Mouse (Mus musculus) activated CD4-positive, CD25-positive, alpha-beta regulatory T cell, adult 4 months (primary cell): Measurements from ENCODE around the gene Fnip2. TPM values are rescaled to one million over a fixed set of nuclear protein-coding genes. Genes with fewer than 3 reads are reported as not detected.
"Not testable (repeated sequence)": the region's sequence is repeated elsewhere in the genome, so short reads cannot be mapped to it uniquely, and the experiment has no call there.

Experiments used
- ATAC-seq: one replicate; pipeline ENCODE4 v1.8.0; 2017
- polyA plus RNA-seq, 2 experiments: library from polyadenylated mRNA; unstranded; fragments of 100-300 nt; shearing (Covaris generic); gene quantifications; one replicate each; pipeline ENCODE4 v1.2.1; 2017

Fnip2 gene
- polyA plus RNA-seq, 2 experiments from 2014 or later: 0.34 to 0.46 TPM

GRCm38 (mm10) chr3:79474911-79475310 is 92.7 kb downstream of the Fnip2 start:
- no peak for ATAC-seq

DNA sequence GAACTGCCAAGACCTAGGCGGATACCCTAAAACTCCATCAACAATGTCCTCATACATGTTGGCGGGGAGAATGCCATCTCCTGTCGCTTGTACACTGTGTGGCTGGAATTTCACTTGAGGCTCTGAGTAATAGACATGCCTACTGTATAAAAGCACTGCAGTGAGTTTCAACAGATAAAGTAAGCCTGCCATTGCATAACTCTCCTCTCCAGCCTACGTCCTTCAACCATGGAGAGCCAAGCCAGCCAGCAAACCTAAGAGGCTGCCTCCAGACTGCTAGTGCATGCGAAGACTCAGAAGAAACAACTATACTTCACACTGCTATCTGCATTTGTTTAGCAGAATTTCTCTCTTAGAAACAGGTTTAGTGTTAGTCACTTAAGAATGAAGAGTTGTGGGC is 95.2 kb downstream of the Fnip2 start:
- ATAC-seq: no peak

DNA sequence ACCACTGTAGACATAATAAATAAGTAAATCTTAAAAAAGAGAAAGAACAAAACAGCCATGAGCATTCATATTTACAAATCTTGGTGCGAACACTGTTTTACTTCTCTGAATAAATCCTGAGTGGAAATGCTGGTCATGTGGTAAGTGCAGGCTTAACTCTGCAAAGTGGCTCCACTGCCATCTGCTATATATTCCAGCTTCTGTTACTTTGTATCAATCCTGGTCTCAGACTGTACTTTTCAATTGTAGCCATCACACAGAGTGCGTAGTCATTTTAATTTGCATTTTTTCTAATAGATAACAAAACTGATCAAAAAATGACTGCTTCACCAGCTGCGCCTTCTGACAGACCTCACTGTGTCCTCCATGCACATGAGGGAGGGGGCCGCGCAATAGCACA is 98.2 kb downstream of the Fnip2 start:
- no peak for ATAC-seq

- ATAC-seq: no peak
Measured at GRCm38 (mm10) chr3:79458651-79459275, 108.8 kb downstream of the Fnip2 start.

DNA sequence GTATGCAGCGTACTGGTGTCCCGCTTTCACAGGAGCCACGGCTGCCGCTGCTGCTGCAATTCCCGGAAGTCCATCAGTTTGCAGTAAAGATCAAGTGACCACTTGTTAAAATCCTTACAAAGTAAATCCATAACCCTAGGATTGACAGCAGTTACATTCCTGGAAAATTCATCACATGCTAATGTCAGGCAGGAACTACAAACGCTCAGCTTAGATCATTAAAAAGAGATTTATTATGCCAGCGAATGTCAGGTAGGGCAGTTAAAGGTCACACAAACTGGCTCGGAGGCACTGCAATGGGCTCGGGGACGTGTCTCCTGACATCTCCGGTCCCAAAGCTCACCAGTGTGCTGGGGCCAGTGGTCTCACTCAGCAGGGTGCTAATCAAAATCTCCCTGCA is 111.8 kb downstream of the Fnip2 start:
- no peak for ATAC-seq

DNA sequence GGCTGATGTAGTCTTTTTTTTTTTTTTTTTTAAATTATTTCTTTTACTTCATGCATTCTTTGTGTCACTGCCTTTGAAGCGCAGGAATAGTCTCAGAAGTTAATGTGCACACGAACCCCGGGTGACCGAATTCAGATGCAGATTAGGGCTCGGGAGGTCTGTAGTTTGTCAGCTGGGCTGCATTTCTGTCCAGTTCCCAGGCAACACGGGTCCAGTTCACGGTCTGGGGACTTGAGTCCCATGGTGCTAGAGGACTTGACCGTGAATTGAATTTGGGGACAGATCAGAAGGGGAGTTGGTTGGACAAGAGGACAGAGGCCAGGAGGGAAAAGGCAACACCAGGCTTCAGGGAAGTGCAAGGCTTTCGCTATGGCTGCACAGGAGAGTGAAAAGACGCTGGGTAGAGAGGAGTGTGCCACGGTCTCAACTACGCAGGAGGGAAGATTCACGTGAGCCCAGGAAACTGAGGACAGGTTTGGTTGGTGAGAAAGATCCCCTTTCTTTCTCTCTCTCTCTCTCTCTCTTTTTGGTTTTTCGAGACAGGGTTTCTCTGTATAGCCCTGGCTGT is 114.8 kb downstream of the Fnip2 start:
- no peak for ATAC-seq

- no peak for ATAC-seq
Measured at GRCm38 (mm10) chr3:79449361-79449760, 118.2 kb downstream of the Fnip2 start.

- ATAC-seq: no peak
Measured at GRCm38 (mm10) chr3:79448421-79448820, 119.2 kb downstream of the Fnip2 start.

DNA sequence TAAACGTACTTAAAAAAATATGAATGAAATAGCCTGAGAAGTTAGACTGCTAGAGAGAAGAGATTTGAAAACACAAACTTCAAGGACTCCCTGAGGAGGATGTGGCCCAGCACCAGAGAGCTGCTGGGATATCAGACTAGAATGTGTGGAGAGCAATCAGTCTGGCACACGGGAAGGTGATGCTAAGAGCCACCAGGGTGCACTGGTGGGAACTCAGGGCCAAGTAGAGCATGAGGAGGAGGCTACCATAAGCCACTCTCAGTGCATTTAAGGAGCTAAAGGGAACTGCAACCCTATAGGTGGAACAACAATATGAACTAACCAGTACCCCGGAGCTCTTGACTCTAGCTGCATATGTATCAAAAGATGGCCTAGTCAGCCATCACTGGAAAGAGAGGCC is 120.9 kb downstream of the Fnip2 start:
- ATAC-seq: not testable (repeated sequence)

GRCm38 (mm10) chr3:79446124-79446523 is 121.5 kb downstream of the Fnip2 start:
- ATAC-seq: no peak

- ATAC-seq: no peak
Measured at GRCm38 (mm10) chr3:79445041-79445440, 122.6 kb downstream of the Fnip2 start.

DNA sequence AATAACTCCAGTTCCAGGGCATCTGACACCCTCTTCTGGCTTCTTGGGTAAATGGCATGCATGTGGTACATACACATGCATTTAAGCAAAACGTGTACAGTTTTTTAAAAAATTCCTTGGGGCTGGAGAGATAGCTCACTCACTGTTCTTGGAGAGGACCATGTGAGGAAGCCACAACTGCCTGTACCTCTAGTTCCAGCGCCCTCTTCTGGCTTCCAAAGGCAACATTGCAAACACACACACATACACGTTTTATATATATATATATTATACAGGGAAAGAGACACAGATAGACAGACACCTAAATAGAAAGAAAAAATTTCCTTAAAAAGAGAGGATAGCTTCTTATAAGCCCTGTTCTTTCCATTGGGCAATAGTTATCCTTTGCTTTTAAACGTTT is 123.7 kb downstream of the Fnip2 start:
- no peak for ATAC-seq

DNA sequence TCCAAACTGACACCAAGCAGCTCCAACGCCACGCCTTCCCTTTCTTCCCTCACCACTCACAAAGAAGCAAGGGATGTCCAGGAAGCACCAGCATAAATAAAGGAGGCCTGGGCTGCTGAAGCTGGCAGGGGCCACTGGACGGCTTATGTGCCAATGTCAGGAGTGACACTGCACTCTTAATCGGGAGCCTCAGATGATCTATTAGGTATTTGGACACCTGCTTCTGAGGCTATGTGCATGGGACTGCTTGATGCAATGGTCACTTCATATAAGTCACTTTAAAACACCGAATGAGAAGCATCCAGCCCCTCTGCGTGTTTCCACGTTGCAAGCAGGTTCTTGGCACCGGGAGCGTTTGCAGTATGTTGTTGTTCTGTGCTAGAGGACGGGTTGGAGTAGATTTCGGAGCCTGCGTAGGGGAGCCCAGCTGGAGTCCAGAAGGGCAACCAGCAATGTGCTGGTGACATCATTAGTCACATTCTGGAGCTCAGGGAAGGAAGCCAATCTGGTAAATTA is 126.6 kb downstream of the Fnip2 start:
- no peak for ATAC-seq

DNA sequence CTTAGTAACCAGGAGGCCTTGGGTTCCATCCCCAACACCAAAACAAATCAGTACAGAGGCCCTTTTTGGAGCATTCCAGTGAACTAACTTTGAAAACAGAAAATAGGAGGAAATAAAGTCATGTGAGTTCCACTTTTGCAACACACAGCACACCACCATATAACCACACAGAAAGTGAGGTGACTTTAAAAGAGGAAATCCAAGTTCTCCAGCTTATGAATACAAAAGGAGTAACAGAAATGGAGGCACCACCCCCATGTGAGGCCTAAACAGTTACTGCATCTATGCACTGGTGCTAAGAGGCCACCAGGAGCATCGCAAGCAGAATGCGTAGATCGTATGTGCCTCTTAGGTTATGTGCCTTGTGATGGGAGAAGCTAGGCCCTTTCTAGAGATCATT is 129.3 kb downstream of the Fnip2 start:
- no peak for ATAC-seq

DNA sequence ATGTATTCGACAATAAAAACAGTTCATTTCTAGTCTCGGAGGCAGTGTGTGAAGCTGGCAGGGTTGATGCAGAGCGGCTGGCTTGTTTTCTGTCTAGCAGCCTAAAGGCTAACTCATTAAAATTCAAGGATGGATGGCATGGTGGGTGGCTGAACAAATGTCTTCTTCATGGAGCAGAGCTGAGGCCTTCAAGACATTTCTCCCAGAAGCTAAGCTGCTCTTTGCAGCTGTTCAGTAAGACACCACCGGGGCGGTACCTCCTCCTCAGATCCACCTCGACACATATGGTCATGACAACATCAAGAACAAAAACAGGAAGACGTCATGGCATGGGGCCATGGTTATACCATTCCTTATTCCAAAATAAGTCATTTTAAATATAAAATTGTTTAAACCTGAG is 131.4 kb downstream of the Fnip2 start:
- ATAC-seq: no peak

DNA sequence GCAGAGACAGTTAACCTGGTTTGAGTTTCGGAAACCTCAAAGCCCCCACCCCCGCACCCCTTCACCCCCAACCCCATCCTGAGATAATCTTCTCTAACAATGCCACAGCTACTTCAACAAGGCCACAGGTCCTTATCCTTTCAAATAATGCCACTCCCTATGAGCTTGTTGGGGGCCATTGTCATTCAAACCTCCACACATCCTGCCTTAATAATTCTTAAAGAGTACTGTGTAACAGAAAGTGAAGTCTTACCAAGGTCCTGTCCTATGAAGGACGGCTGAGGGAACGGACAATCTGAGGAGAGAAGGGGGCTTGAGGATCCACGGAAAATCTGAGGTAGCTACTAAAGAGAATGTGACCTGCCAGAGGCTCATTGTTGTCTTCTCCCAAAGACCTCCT is 132.6 kb downstream of the Fnip2 start:
- ATAC-seq: no peak

- ATAC-seq: no peak
Measured at GRCm38 (mm10) chr3:79434436-79434835, 133.2 kb downstream of the Fnip2 start.

DNA sequence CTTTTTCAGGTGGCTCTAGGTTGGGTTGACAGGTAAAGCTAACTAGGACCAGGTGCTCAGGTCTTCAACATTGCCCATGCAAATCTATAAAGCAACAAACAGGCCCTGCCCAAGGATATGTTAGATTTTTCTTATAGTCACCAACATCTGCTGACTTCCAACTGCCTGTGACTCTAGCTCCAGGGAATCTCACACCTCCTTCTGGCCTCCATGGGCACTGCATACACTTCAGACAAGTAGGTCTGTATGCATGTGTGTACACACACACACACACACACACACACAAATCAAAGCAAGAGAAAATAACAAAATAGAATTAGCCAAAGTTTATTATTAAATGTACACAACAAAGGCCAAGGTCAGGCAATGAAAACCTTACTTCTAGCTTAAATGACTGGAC is 134.0 kb downstream of the Fnip2 start:
- ATAC-seq: no peak

DNA sequence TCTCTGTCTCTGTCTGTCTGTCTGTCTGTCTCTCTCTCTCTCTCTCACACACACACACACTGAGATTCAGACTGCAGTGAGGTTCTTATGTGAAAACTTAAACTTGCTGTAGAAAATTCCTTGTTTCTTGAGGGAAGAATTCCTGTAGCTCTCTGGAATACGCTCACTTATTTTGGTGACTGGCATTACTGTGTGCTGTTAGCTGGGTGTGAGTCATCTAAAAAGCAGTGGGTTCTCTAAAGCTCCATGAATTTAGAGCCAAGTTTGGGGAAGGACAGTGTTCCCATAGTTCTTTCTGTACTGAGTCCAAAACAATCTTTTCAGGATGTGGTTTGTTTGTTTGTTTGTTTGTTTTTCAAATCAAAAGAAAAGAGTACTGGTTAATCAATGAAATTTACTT is 142.2 kb downstream of the Fnip2 start:
- ATAC-seq: no peak

DNA sequence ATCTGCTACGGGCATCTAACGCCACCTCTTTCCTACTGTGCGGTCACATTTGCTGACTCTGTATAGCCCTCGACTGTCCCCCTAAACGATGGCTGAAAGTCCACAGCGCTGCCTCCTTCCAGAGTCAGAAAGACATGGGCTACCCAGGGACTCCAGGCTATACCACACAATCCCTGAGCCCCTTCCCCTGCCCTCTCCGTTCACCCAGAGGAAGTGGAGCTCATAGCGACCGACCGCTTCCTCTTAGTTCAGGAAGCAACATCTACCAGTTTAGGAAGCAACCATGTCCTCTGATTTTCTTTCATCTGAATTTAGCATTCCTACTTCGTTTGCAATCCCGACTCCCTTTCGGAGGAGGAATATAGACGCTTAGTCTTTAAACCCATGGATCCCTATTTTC is 148.7 kb downstream of the Fnip2 start:
- no peak for ATAC-seq

GRCm38 (mm10) chr3:79416944-79417680 is 150.5 kb downstream of the Fnip2 start:
- ATAC-seq: no peak

GRCm38 (mm10) chr3:79415929-79416328 is 151.7 kb downstream of the Fnip2 start:
- no peak for ATAC-seq

DNA sequence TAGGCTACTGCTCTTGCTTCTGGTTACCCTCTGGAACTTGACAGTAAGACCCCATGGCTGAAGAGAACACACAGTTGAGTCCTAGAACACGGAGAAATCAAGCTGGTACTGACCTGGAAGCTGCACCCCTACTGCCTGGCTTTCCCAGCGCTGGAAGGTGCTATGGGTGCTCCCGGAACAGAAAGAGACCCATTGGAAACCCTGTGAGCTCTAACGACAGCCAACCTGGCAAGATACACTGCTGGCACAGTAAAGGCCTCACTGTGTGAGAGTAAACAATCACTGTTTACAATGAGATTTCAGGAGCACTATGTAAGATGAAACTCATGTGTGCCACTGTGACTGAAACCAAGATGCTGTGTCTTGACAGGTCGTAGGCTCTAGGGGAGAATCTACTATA is 152.5 kb downstream of the Fnip2 start:
- no peak for ATAC-seq

DNA sequence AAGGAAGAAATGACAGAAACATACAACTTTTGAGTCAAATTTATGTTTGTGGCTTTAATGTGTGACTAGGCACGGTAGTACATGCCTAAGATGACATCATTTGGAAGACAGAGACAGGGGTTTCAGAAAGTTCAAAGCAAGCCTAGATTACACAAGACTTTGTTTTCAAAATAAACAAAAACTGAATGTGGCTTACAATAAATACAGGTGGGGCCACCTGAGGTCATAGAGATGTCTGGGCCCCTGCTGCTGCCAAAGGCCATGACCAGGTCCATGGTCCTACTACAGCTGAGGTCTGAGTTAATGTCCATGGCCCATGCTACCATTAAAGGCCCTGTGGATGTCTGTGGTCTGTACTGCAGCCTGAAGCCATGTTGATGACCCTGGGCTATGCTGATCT is 154.1 kb downstream of the Fnip2 start:
- no peak for ATAC-seq
